In the genomic region with DNA sequence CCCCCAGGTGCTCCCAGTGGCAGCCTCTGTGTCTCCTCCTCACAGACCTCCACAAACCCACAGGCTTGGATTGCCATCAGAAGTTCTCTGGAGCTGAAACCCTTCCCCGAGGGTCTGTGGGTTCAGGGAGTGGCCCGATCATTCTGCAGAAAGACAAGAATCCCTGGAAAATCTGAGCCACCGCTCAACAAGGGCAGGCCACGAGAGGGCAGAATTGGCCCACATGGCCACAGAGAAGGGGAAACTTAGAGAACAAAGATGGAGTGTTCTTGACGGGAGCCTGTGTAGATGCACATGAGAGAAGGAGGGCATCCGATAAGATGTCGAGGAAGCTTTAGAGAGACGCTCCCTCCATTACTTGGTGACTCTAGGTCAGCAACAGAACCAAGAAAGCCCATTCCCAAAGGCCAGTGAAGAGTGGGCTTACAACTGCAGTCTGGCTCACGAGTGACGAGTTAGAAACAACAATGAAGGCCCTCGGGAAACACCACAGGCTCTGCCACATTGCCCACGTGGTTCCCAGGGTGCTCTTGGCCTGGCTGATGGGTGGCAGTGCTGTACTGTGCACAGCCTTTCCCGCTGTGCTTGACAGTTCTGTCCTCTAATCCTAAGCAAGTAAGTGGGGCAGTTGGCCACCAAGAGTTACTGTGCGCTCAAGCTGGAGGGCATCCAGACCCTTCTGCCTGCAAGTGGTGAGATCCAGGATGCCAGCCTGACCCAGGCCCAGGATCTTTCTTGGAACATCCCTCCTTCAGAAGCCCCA, we compare ENCODE assay signal across 9 mouse cellular contexts. TPM values are rescaled to one million over a fixed set of nuclear protein-coding genes. Genes with fewer than 3 reads are reported as not detected.
DNase-seq lines count a peak whose midpoint lies in the region; ATAC-seq and TF ChIP-seq lines count a peak whose summit lies in the region.
"Had no signal": no experiment of that assay in that cellular context is flagged by ENCODE, and none has a peak within 500 bp of the region (broad histone marks: within the 10 kb centered on the region; RNA-seq: fewer than 3 reads in every experiment).

No protein-coding gene starts in this region.

- H3K9ac ChIP-seq in liver, postnatal 0 days (replicated peaks) = no peak overlapping the region

- 74% methylated on average over 14 of the region's 14 CpGs for WGBS in liver, postnatal 0 days (ENCODE audit: insufficient replicate concordance)

- intact Hi-C loops in left cerebral cortex, postnatal 4 days (cut with DNase I) = loop anchor here (5.0 kb wide), 3 partner anchors 337 to 428 kb away; no protein-coding TSS in a partner anchor

- no peak for ATAC-seq in cerebellum, adult (ENCODE audit: insufficient number of reproducible peaks, low FRiP score, low TSS enrichment)
- no peak for ATAC-seq in liver, postnatal 0 days

- H3K4me3 ChIP-seq in liver, postnatal 0 days (ENCODE audit: low read depth, low read length) = no peak overlapping the region

- H3K36me3 ChIP-seq in liver, postnatal 0 days (replicated peaks; ENCODE audit: insufficient read depth, low read length) = no peaks in the 10 kb centered on the region

- TF ChIP-seq CTCF in liver, postnatal 0 days (IDR thresholded peaks at IDR 0.05; ENCODE audit: low read depth) = peak; percentile 60

- peaks cover 14% of the 10 kb centered on the region for H3K4me1 ChIP-seq in liver, postnatal 0 days (ENCODE audit: insufficient read depth)

- H3K27me3 ChIP-seq in liver, postnatal 0 days (ENCODE audit: insufficient read depth, low read length) = no peaks in the 10 kb centered on the region

- TF ChIP-seq EP300 in liver, postnatal 0 days (IDR thresholded peaks at IDR 0.05; ENCODE audit: low read depth) = no peak

- H3K27ac ChIP-seq in liver, postnatal 0 days (ENCODE audit: low read depth) = no peak overlapping the region

- no peaks in the 10 kb centered on the region for H3K9me3 ChIP-seq in liver, postnatal 0 days (ENCODE audit: low read length)

- no peak overlapping the region for H3K4me2 ChIP-seq in liver, postnatal 0 days (ENCODE audit: low read depth, low read length)

- DNase-seq in cerebellum, adult 8-10 months = peak; percentile 32
- DNase-seq in liver, postnatal 0 days = no peak
- DNase-seq in liver = no peak
- DNase-seq in embryo, embryonic 10.5 days (ENCODE audit: low spot score) = peak; percentile 61
- peak; percentile 67 for DNase-seq in left cerebral cortex, postnatal 4 days
- DNase-seq in thymus, postnatal 4 days = no peak
- no peak for DNase-seq in c-Kit-positive CD71-positive TER-119-positive erythroid progenitor cells, embryonic 14.5 days (ENCODE audit: low spot score)

RNA-seq across cellular contexts. Expression of a gene that starts 7.2 kb away (rescaled TPM):
- polyA plus RNA-seq in liver, postnatal 0 days (2015; fragmentation: Nextera tagmentation; extraction: Ambion mirVana) = not detected in 2 replicates
- not detected for total RNA-seq in left cerebral cortex, postnatal 4 days (2021)
- polyA plus RNA-seq: lung, embryonic 16.5 days had no signal

RNA-seq across cellular contexts. Expression of a gene that starts 37.8 kb away (rescaled TPM):
- polyA plus RNA-seq in liver, postnatal 0 days (2015; fragmentation: Nextera tagmentation; extraction: Ambion mirVana) = not detected in 2 replicates
- not detected for total RNA-seq in left cerebral cortex, postnatal 4 days (2021)
- polyA plus RNA-seq: lung, embryonic 16.5 days had no signal

RNA-seq across cellular contexts. Expression of a gene that starts 53.0 kb away (rescaled TPM):
- 1.5 and 1.6 TPM in 2 replicates for polyA plus RNA-seq in liver, postnatal 0 days (2015; fragmentation: Nextera tagmentation; extraction: Ambion mirVana)
- total RNA-seq in left cerebral cortex, postnatal 4 days (2021) = 10 to 100 TPM; 26.3 to 30.1 TPM

Comparison
In these comparisons a context has a peak if more than half of its experiments do, and no peak if none do; other contexts are left out.
1. DNase-seq: peak in cerebellum, adult 8-10 months (single experiment), embryo, embryonic 10.5 days (single experiment) and left cerebral cortex, postnatal 4 days (single experiment); none in liver, postnatal 0 days (single experiment), liver (single experiment), thymus, postnatal 4 days (single experiment) and c-Kit-positive CD71-positive TER-119-positive erythroid progenitor cells, embryonic 14.5 days (single experiment).